In genomic region chr15:62177768-62178410, GRCm38 (mm10) we compare ENCODE assay signal across 20 mouse cellular contexts.
A peak's percentile ranks its signal among the peaks of the same experiment; 100 is the strongest.
DNase-seq lines count a peak whose midpoint lies in the region; ATAC-seq and TF ChIP-seq lines count a peak whose summit lies in the region.
"Had no signal": no experiment of that assay in that cellular context is flagged by ENCODE, and none has a peak within 500 bp of the region (broad histone marks: within the 10 kb centered on the region; RNA-seq: fewer than 3 reads in every experiment).

No protein-coding gene starts in this region.

- peak overlapping the region; percentile 83 for H3K27ac ChIP-seq in brown adipose tissue, adult 24 weeks (replicated peaks; ENCODE audit: low read depth, low read length)
- no peak overlapping the region for H3K27ac ChIP-seq in heart, adult 2 months
- H3K27ac ChIP-seq: embryonic facial prominence, embryonic 12.5 days; gastrocnemius, adult 2 months; hindbrain, embryonic 12.5 days; intestine, embryonic 15.5 days; limb, embryonic 13.5 days; liver, embryonic 15.5 days; midbrain, embryonic 13.5 days had no signal

- TF ChIP-seq POLR2A in heart, adult 2 months (IDR thresholded peaks at IDR 0.05; ENCODE audit: insufficient read depth, low read depth, low read length): no peak

- H3K4me1 ChIP-seq in brown adipose tissue, adult 24 weeks (ENCODE audit: control insufficient read depth, insufficient read depth, insufficient read length, low read length): peaks cover 22% of the 10 kb centered on the region; the same call in 1 of the 2 replicates
- peaks cover 2% of the 10 kb centered on the region; the same call in 1 of the 2 replicates for H3K4me1 ChIP-seq in heart, adult 2 months (ENCODE audit: control insufficient read depth, insufficient read depth, low read length)
- H3K4me1 ChIP-seq: hindbrain, embryonic 12.5 days; intestine, embryonic 15.5 days; midbrain, embryonic 13.5 days had no signal

- ATAC-seq in megakaryocyte progenitor cell, adult 5-6 weeks (replicated peaks; ENCODE audit: poor library complexity): peak; percentile 63
- ATAC-seq: forebrain, embryonic 16.5 days; intestine, embryonic 15.5 days; midbrain, embryonic 13.5 days had no signal

- TF ChIP-seq CTCF in heart, adult 2 months (IDR thresholded peaks at IDR 0.05): no peak

- no peaks in the 10 kb centered on the region for H3K27me3 ChIP-seq in heart, adult 2 months (ENCODE audit: control insufficient read depth, insufficient read depth, low read length)
- H3K27me3 ChIP-seq: embryonic facial prominence, embryonic 12.5 days; hindbrain, embryonic 12.5 days; intestine, embryonic 15.5 days; liver, embryonic 15.5 days; midbrain, embryonic 13.5 days had no signal

- H3K9ac ChIP-seq in heart, adult 2 months (ENCODE audit: low read depth, low read length): no peak overlapping the region
- H3K9ac ChIP-seq: embryonic facial prominence, embryonic 12.5 days; hindbrain, embryonic 12.5 days; intestine, embryonic 15.5 days; limb, embryonic 13.5 days; liver, embryonic 15.5 days; midbrain, embryonic 13.5 days had no signal

- no peak for TF ChIP-seq EP300 in heart, adult 2 months (IDR thresholded peaks at IDR 0.05; ENCODE audit: insufficient read depth, low read depth, low read length)

- 87% methylated on average over 9 of the region's 9 CpGs for WGBS in heart, adult 2 months

- no peak overlapping the region for H3K4me3 ChIP-seq in brown adipose tissue, adult 24 weeks (ENCODE audit: insufficient read depth, low read depth, low read length)
- H3K4me3 ChIP-seq in heart, adult 2 months: no peak overlapping the region
- H3K4me3 ChIP-seq: embryonic facial prominence, embryonic 12.5 days; gastrocnemius, adult 2 months; hindbrain, embryonic 12.5 days; intestine, embryonic 15.5 days; limb, embryonic 13.5 days; liver, embryonic 15.5 days; midbrain, embryonic 13.5 days had no signal

- no peaks in the 10 kb centered on the region for H3K36me3 ChIP-seq in heart, adult 2 months (ENCODE audit: control insufficient read depth, insufficient read depth, low read length)
- H3K36me3 ChIP-seq: embryonic facial prominence, embryonic 12.5 days; hindbrain, embryonic 12.5 days; intestine, embryonic 15.5 days; limb, embryonic 13.5 days; liver, embryonic 15.5 days; midbrain, embryonic 13.5 days had no signal

- peak; percentile 37 for DNase-seq in thymus, postnatal 0 days (ENCODE audit: low spot score)
- no peak for DNase-seq in thymus, adult 18-20 months
- DNase-seq in adrenal gland, adult (ENCODE audit: inconsistent age in 2 of 2, low spot score in 1 of 2): no peak
- no peak for DNase-seq in kidney, postnatal 4 days
- DNase-seq in heart, adult 2 months: no peak
- DNase-seq: adrenal gland, postnatal 25 days; cerebellum, adult 8-10 months; gastrocnemius, adult 2 months; layer of hippocampus, adult 9-11 months; lung, postnatal 10 days; thymus, postnatal 4 days had no signal

- no peaks in the 10 kb centered on the region for H3K79me2 ChIP-seq in heart, adult 2 months (replicated peaks; ENCODE audit: control insufficient read depth, insufficient read depth, low read length)

- intact Hi-C loops in heart, adult 2 months (cut with DNase I): no loop called here
